Mouse (Mus musculus) lung, adult 18-20 months (tissue): Measurements from ENCODE around the gene Gltp.

ENCODE experiments used
- DNase-seq, 2 experiments: peaks; one replicate each; pipeline ENCODE4 v3.0.0; 2022; ENCODE audit warnings: mixed read lengths in 2 of 2

Gltp gene

GRCm38 (mm10) chr5:114657426-114657825, 33.4 kb downstream of the Gltp start:
- no peak for DNase-seq

- DNase-seq = no peak
Observed at GRCm38 (mm10) chr5:114656305-114656704, 34.5 kb downstream of the Gltp start.

- no peak for DNase-seq
Observed at GRCm38 (mm10) chr5:114655721-114656120, 35.1 kb downstream of the Gltp start.

GRCm38 (mm10) chr5:114653656-114654437, 36.9 kb downstream of the Gltp start:
- peak; percentile 56 to 62 for DNase-seq

- DNase-seq = no peak
Observed at GRCm38 (mm10) chr5:114651449-114651848, 39.3 kb downstream of the Gltp start.

GRCm38 (mm10) chr5:114651002-114651401, 39.8 kb downstream of the Gltp start:
- no peak for DNase-seq

GRCm38 (mm10) chr5:114648728-114649311, 42.0 kb downstream of the Gltp start:
- DNase-seq = peak; percentile 42 to 69

- peak; percentile 70 to 79 for DNase-seq
Observed at GRCm38 (mm10) chr5:114647211-114647974, 43.4 kb downstream of the Gltp start.

- DNase-seq = no peak
Observed at GRCm38 (mm10) chr5:114645916-114646315, 44.9 kb downstream of the Gltp start.

GRCm38 (mm10) chr5:114644918-114645317, 45.9 kb downstream of the Gltp start:
- DNase-seq = no peak

- no peak for DNase-seq
Observed at GRCm38 (mm10) chr5:114640809-114641208, 50.0 kb downstream of the Gltp start.

GRCm38 (mm10) chr5:114639645-114639957, 51.2 kb downstream of the Gltp start:
- no peak for DNase-seq

GRCm38 (mm10) chr5:114638769-114639644, 51.8 kb downstream of the Gltp start:
- peak; percentile 86 to 89 for DNase-seq

GRCm38 (mm10) chr5:114636091-114636490, 54.7 kb downstream of the Gltp start:
- no peak for DNase-seq

- DNase-seq = no peak
Observed at GRCm38 (mm10) chr5:114631336-114631735, 59.4 kb downstream of the Gltp start.

GRCm38 (mm10) chr5:114625590-114625989, 65.2 kb downstream of the Gltp start:
- peak; percentile 38 to 51 for DNase-seq

- DNase-seq = no peak
Observed at GRCm38 (mm10) chr5:114620305-114620704, 70.5 kb downstream of the Gltp start.
